Mouse (Mus musculus) heart, postnatal 4 days (tissue): ENCODE measurements at regions not wholly inside any gene's neighbourhood (a gene's known extent, or its start where the extent isn't known, plus 50 kb on each side); places are given as distances from the start of the nearest gene placed in this dataset.

Experiments used
- DNase-seq: peaks from one replicate; pipeline ENCODE4 v3.0.0; 2021

DNA sequence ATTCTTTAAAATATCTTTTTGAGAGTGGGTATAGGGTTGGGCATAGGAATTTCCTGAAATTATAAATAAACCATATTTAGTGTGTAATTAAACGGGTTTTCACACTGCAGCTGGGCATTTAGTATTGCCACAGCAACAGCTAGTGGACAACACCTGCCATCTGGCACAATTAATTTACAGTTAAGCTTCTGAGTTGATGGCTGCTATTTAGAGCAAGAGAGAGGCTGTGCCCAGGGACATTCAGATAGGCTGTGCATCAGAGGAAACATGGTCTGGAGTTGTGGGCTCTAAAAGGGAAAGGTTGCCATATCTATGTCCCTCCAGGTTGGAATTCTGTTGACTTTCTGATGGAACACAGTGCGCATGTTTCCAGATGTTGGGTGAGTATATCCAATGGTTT, 227.1 kb downstream of the Pth2r start:
- no peak for DNase-seq

DNA sequence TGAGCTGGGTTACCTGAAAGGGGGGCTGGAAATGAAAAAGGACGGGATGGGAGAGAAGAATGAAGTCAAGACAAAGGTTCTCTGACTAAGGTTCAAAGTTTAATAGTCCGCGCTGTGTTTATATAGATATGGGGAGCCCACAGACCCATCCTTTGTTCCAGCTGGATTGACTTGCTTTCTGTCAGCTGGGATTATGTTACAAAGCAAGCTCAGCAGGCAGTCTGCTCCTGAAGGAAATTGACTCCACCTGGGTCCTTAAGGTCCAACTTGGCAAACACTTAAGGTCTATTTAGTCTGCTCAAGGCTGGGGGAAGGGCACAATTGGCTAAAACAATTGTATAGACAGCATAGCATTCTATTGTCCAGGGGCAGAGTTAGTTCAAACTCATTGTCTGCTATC, 253.8 kb downstream of the Pth2r start:
- no peak for DNase-seq

DNA sequence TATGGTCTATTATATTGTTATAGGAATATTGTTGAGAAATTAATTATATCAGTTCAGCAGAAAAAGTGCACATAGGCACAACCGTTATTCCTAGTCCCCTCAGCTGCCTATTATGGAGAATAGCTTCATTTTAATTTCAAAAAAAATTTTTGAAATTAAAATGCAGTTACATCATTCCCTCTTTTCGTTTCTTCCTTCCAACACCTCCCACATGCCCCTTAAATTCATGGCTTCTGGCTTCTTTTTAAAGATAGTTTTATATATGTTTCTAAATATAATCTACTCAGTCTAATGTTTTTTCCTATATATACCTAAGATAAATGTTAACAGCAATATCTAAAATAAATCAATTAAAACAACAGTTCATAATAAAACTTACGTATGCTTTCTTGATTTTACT, 256.7 kb downstream of the Pth2r start:
- DNase-seq = no peak

DNA sequence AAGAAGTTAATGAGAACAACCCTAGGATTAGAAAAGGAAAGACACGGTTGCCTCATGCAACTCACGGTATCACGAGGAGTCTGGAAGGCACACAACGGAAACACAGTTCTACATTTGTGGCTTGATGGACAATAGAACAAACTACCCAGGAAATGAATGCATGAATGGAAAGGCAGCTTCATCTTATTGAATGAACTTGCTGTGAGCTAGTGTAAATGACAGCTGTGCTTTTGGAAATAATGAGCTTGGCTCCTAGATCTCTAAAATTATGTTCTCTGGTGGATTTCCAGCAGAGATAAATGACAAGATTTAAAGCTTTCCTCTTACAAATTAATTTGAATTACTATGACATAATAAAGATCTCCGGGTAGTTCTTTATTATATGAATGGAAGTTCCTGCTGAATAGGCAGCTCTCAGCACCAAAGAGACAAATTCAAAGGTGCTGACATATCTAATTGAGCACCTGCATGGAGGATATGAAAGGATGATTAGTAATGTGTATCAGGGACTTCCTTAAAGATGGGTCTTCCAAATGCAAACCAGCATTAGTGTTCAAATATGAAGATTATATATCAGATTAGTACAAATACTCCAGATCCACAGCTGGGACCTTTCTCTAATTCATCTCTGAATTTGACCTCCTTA, 262.5 kb downstream of the Pth2r start:
- no peak for DNase-seq

DNA sequence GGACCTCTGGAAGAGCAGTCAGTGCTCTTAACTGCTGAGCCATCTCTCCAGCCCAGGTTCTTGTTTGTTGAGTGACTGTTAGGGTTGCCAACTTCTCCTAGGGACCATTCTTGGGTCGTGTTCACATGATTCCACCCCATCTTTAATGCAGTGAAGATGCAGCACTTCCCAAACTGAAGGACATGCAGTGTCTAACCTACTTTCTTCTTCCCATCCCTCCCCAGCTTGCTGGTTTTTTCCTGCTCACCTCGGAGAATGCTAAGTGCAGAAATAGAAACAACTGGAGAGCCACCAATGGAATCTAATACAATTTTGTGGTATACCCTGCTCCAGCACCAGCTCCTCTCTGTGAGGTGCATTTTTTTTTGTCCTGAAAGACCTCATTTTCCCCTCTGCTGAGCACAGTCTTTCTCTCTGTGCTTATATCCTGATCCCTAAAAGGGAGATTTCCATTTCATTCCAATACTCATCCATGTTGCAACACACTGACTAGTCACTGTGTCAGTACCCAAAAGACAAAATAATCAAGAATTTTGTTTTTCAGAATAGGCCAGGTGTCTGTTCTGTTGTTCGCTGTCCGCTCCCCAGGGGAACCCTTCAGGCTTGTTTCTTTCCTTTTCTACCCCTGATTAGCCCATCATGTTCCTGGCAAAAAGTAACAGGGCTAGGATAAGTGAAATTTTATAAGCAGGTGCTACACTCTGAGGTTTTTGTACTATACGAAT, 263.6 kb downstream of the Pth2r start:
- no peak for DNase-seq

DNA sequence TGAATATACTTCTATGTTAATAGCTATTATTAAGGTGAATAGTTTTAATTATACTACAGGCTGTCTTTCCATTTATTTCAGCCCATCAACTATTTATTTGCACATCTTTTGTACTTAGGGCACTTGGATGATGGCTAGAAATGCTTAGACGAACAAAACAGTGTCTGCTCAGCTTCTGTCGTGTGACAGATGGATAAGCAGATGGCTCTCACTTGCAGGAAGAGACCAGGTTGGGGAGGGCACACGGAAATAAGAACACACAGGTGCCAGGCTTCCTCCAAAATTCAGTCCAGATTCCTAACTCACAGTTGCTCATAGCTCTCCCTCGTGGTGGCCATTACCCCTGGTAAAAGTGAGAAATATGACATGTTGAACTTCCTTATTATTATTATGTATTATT, 267.0 kb downstream of the Pth2r start:
- DNase-seq = no peak

DNA sequence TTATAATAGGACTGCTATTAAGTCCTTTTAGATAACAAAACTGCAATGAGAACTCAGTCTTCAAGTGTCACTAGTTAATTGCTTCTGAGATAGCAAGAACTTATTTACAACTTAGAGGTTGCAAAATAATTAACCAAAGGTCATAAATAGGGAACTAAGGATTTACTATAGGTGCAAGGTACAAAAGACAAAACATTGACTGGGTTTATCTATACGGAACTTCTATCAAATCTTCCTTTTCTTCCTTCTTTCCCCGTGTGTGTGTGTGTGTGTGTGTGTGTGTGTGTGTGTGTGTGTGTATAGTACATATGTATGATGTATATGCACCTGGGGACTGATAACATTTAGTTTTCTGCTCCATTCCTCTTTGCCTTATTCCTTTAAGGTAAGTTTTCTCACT, 305.5 kb downstream of the Pth2r start:
- no peak for DNase-seq

DNA sequence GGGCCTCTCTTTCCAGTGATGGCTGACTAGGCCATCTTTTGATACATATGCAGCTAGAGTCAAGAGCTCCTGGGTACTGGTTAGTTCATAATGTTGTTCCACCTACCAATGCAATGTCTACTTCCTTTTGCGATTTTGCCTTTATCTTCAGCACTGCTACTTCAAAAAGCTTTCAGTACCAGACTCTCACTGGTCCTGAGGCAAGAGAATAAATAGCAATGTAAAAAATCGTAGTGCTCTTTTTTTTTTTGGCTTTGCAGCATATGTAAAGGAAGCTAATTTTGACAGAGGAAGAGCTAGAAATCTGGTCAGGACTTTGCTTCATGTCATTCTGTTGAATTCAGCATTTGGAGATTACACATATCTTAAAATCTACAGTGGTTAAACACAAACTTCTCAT, 291.0 kb upstream of the Crygf start:
- DNase-seq = no peak

DNA sequence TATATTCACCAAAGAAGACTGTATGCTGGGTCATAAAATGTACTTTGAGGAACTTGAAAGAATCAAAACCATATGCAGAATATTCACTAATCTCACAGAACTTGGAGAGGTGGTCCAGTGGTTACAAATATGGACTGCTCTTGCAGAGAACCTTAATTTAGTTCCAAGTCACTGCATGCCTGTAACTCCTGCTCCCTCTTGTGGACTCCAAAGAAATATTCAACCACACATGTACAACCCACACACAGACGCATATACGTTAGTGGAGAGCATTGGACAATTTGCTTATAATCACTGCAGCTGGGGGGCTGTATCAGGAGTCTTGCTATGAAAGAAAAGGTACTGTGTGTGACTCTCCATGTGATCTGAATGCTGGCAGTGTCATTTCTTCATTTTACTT, 271.9 kb upstream of the Crygf start:
- no peak for DNase-seq

DNA sequence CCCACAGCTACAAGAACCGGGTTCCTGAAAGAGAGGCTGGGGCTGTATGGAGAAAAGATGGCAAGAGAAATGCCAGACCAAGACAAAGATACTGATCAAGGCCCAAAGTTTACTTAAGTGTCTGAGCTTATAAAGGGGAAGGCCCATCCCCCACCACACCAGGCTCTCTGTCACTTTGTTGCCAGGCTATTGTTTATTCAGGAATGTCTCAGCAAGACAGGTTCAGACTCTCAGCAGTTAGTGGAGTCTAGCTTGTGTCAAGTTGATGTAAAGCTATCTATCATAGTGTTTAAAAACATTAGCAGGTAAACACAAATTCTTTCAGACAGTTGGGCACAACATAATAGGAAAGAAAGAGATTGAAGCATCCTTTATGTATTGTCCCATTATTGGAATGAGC, 244.4 kb upstream of the Crygf start:
- no peak for DNase-seq

DNA sequence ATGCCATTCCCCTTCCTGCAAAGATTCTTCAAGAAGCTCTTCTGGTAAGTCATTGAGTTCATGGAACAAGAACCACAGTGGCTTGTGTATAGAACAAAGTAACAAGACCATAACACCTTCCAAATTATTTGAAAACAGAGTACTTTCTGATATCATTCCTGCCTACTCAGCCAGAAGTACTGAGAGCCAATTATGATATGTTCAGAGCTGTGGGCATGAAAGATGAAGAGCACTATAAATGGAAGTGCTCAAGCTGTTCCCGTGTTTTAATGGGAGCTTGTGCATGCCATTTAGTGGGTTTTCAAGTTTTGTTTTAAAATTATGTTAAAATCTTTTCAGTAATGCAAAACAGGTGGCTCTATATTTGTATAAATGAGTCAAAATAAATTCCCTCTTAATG, 239.0 kb upstream of the Crygf start:
- no peak for DNase-seq

DNA sequence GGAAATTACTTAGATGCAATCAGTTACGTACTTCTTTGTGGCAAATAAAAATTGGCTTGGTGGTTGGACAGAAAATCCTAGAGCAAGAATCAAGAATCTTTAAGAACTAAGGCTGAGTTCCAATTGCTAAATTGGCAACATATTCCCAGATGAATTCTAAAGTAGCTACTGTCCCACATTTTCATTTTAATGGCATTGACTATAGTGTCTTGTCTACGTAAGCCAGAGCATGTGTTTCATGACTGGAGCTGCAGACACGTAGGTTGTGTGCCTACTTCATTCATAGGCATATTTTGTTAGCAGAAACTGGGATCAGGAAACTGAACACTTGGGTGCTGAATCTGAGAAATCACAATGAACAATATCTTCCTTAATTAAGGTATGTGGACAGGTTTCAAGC, 196.1 kb upstream of the Crygf start:
- no peak for DNase-seq

DNA sequence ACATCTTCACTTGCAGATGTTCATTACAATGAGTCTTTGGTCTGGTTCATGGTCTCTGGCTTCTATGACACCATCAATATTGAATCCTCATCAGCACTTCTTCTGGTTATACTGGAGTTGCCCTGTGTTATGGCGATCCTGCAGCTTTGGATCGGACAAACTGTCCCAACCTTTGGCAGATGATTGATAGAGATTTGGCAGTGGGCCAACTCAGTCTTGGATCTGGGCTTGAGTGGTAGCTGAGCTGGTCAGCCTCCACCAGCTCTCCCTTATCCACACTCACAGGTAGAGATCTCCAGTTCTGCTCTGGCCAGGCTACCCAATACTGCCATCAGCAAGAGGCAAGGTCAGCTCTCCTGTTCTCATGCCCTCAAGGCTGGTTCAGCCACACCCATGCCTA, 168.4 kb upstream of the Crygf start:
- DNase-seq = peak; percentile 6

DNA sequence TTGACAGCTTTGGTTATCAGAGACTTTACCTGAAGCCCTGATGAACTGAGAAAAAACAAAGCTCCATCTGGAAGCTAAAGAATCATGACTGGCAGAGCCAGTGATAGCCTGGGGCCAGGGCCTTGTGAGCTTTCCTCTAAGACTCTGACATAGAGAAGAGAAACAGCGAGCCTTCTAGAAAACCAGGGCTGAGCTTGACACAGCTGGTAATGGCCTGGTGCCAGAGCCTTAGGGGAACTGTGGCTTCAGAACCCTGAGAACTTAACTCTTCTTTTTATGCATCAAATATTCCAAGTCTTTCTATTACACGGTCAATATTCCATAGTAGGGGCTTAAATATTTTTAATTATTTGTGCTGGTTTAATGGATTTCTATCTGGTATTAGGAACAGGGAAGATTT, 165.2 kb upstream of the Crygf start:
- DNase-seq = no peak

DNA sequence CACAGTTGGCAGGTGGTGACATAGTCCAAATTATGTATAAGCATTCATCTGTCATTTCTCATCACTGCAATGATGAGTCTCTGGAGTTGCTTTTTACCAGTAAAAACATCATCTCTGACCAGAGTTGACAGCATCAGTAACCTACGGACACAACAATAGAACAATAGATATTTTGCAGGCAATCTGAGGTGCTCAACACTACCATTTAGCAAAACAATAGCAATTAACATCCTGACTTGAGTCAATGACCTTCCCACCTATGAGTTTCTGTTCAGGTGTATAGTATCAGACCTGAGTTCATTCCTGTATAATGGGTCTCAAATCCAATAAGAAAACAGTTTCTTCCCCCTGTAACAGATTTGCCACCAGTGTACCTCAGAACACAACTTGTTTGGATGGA, 126.1 kb upstream of the Crygf start:
- DNase-seq = no peak

DNA sequence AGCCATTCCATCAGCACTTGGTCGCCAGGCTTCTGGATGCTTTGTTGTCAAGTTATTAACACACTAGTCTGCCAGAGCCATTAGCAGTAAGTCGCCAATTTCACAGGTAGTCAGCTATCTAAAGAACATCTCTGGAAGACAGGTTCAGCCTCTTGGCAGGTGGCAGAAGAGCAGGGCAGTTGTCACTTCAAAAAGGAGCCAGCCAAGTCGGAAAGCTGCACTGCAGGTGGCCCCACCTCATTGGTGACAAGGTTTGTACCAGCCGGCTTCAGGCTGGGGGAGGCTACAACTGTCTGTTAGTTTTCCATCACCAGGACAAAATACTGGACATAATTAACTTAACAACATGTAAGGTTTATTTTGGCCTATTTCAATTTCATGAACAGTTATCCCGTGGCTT, 105.5 kb upstream of the Crygf start:
- no peak for DNase-seq

DNA sequence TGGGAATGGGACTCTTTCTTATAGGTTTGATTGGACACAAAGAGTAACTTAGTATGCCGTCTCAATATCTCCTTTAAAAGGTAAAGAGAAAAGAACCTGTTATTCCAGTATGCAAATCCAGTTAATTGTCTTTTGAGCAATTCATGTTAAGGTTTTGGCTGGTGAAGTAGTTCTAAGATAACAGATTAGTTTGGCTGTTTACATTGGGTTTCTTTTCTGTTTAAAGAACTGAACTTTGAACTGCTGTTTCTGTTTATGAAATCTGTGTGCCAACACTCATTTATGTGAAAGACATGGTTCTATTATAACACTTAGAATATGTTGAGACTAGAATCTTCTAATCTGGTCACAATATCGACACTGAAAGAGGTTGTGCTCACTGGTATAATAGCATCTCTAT, 85.2 kb upstream of the Crygf start:
- DNase-seq = no peak

DNA sequence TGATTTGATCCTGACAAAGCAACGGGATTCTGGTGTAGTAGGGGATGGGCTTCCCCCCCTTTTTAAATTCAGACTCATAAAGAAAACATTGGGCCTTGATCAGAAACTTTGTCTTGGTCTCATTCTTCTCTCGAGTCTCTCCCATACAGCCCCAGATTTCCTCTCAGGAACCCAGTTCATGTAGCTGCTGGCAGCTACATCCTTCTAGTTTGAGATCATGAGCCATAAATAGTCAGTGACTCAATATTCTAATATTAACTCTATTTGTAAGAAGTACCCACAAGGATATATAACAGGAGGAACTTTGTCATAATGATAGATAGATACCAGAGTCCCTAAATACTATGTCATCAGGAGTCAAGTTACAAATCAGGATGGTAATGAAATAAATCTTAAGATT, 79.3 kb upstream of the Crygf start:
- peak; percentile 8 for DNase-seq

DNA sequence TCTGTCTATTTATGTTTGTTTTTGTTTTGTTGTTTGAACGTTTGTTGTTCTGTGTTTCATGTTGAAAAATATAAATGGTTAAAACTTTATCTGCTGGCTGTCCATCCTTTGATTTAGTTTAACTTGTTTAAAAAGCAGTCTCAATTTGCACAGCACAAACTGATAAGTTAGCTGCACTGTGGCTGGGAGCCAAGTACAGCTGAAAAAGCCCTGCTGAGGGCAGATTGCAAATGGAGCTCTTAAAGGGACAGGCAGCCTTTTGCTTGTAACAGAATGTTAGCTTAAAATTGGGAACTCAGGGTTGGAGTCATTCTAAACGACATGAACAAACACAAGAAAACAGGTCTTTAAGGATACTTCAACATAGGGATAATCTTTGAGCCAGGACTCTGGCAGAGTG, 52.6 kb upstream of the Crygf start:
- peak; percentile 60 for DNase-seq
